Mouse (Mus musculus): ENCODE data around the gene Ccnd3. TPM values are rescaled to one million over a fixed set of nuclear protein-coding genes. Genes with fewer than 3 reads are reported as not detected.
A peak's percentile ranks its signal among the peaks of the same experiment; 100 is the strongest.

Ccnd3 gene
- polyA plus RNA-seq, 1 experiment from 2014 or later, result 60.6 TPM

DNA sequence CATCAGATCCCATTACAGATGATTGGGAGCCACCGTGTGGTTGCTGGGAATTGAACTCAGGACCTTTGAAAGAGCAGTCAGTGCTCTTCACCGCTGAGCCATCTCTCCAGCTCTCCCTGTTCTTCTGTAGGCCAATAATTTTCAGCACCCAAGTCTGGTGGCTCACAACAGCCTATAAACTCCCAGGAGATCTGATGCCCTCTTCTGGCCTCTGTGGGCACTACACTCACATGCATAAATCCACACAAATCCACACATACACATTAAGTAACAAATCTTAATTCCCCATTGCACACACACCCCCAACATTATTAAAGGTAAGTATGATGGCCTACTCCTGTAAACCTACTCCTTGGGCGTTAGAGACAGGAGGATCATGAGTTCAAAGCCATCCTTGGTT, 11.4 kb downstream of the Ccnd3 start:
- Histone ChIP-seq H3K4me1 (ENCODE audit: control insufficient read depth, insufficient read depth, low read length) (no peaks in the 10 kb centered on the region), H3K9ac (ENCODE audit: low read length) (no peak overlapping the region), H3K4me2 (ENCODE audit: low read length) (no peak overlapping the region), H3K36me3 (ENCODE audit: control insufficient read depth, insufficient read depth, low read length) (no peaks in the 10 kb centered on the region), H3K4me3 (ENCODE audit: low read depth, low read length) (no peak overlapping the region), H3K27me3 (replicated peaks; ENCODE audit: control insufficient read depth, insufficient read depth, low read length) (no peaks in the 10 kb centered on the region), H3K27ac (ENCODE audit: low read depth, low read length) (no peak overlapping the region), H3K9me3 (replicated peaks; ENCODE audit: control insufficient read depth, low read length) (no peaks in the 10 kb centered on the region)
- 95% methylated on average over 3 of the region's 3 CpGs for WGBS
- ATAC-seq (no peak), DNase-seq (ENCODE audit: low spot score) (no peak)

DNA sequence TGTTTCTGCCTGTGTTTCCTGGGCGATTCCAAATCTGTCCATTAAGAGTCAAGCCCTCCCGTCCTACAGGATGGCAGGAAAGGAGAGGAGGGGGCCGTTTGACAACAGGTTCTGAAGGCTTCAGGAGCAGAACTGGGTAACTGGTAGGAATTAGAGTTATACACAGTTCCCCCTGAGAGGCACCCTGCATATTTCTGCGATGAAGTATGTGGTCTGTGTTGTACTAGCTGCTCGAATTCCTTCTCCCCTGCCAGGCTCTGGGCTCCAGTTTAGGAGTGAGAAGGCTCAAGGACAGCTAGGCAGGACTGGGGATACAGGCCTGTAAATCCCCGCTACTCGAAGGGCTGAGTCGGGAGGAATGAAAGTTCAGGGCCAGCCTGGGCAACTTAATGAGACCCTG, 13.4 kb downstream of the Ccnd3 start:
- H3K9ac ChIP-seq (ENCODE audit: low read length), result no peak overlapping the region
- DNase-seq (ENCODE audit: low spot score), result no peak
- no peak for ATAC-seq
- H3K4me2 ChIP-seq (ENCODE audit: low read length), result no peak overlapping the region
- no peaks in the 10 kb centered on the region for H3K36me3 ChIP-seq (ENCODE audit: control insufficient read depth, insufficient read depth, low read length)
- H3K27ac ChIP-seq (ENCODE audit: low read depth, low read length), result 0 out of 2 replicates have a peak overlapping the region, but pooled peaks have one; percentile 28
- H3K27me3 ChIP-seq (replicated peaks; ENCODE audit: control insufficient read depth, insufficient read depth, low read length), result no peaks in the 10 kb centered on the region
- H3K9me3 ChIP-seq (replicated peaks; ENCODE audit: control insufficient read depth, low read length), result no peaks in the 10 kb centered on the region
- H3K4me3 ChIP-seq (ENCODE audit: low read depth, low read length), result no peak overlapping the region
- H3K4me1 ChIP-seq (ENCODE audit: control insufficient read depth, insufficient read depth, low read length), result peaks cover 7% of the 10 kb centered on the region
- WGBS, result 35% methylated on average over 8 of the region's 8 CpGs

GRCm38 (mm10) chr17:47521551-47522258, 16.9 kb downstream of the Ccnd3 start:
- H3K4me3 ChIP-seq (ENCODE audit: low read depth, low read length), result peak overlapping the region; percentile 3; the same call in 1 of the 2 replicates
- H3K4me1 ChIP-seq (ENCODE audit: control insufficient read depth, insufficient read depth, low read length), result peaks cover 7% of the 10 kb centered on the region
- H3K36me3 ChIP-seq (ENCODE audit: control insufficient read depth, insufficient read depth, low read length), result no peaks in the 10 kb centered on the region
- H3K4me2 ChIP-seq (ENCODE audit: low read length), result peak overlapping the region; percentile 46
- WGBS, result 3% methylated on average over 16 of the region's 17 CpGs
- DNase-seq (ENCODE audit: low spot score) (peak; percentile 83), ATAC-seq (peak; percentile 89)
- H3K27ac ChIP-seq (ENCODE audit: low read depth, low read length), result peak overlapping the region; percentile 93
- H3K9me3 ChIP-seq (replicated peaks; ENCODE audit: control insufficient read depth, low read length), result no peaks in the 10 kb centered on the region
- peak overlapping the region; percentile 53 for H3K9ac ChIP-seq (ENCODE audit: low read length)
- no peaks in the 10 kb centered on the region for H3K27me3 ChIP-seq (replicated peaks; ENCODE audit: control insufficient read depth, insufficient read depth, low read length)

- 80% methylated on average over 4 of the region's 4 CpGs for WGBS
- Histone ChIP-seq H3K9me3 (replicated peaks; ENCODE audit: control insufficient read depth, low read length) (no peaks in the 10 kb centered on the region), H3K4me2 (ENCODE audit: low read length) (no peak overlapping the region), H3K9ac (ENCODE audit: low read length) (no peak overlapping the region), H3K27ac (ENCODE audit: low read depth, low read length) (peak overlapping the region; percentile 93), H3K4me3 (ENCODE audit: low read depth, low read length) (no peak overlapping the region), H3K27me3 (replicated peaks; ENCODE audit: control insufficient read depth, insufficient read depth, low read length) (no peaks in the 10 kb centered on the region), H3K36me3 (ENCODE audit: control insufficient read depth, insufficient read depth, low read length) (no peaks in the 10 kb centered on the region), H3K4me1 (ENCODE audit: control insufficient read depth, insufficient read depth, low read length) (peaks cover 7% of the 10 kb centered on the region)
- ATAC-seq (no peak), DNase-seq (ENCODE audit: low spot score) (no peak)
Measured at GRCm38 (mm10) chr17:47522536-47522935, 17.7 kb downstream of the Ccnd3 start.

DNA sequence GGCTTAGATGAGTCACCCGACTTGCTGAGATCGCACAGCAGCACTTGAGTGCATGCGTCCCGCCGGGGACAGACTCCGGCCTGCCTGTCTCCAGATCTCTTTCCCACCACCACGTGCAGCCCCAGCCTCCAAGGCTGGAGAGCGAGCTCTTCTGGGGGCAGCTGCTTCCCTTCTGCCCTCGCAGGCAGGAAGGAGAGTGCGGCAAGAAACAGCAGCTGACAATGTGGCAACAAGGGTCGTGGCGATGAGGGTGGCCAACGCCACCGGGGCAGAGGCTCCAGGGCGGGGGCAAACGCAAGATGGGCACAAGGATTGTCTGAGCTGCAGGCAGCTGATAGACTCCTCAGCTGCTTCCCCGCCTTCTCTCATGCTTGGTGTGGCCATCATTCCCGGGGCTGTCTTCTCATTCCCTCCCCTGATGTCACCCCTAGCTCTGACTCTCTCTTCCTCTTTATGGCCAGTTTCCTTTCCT, 18.4 kb downstream of the Ccnd3 start:
- peaks cover 7% of the 10 kb centered on the region for H3K4me1 ChIP-seq (ENCODE audit: control insufficient read depth, insufficient read depth, low read length)
- H3K27ac ChIP-seq (ENCODE audit: low read depth, low read length), result no peak overlapping the region
- no peaks in the 10 kb centered on the region for H3K36me3 ChIP-seq (ENCODE audit: control insufficient read depth, insufficient read depth, low read length)
- ATAC-seq, result no peak
- WGBS, result 71% methylated on average over 18 of the region's 18 CpGs
- DNase-seq (ENCODE audit: low spot score), result no peak
- no peak overlapping the region for H3K4me3 ChIP-seq (ENCODE audit: low read depth, low read length)
- H3K9me3 ChIP-seq (replicated peaks; ENCODE audit: control insufficient read depth, low read length), result no peaks in the 10 kb centered on the region
- no peak overlapping the region for H3K4me2 ChIP-seq (ENCODE audit: low read length)
- H3K27me3 ChIP-seq (replicated peaks; ENCODE audit: control insufficient read depth, insufficient read depth, low read length), result no peaks in the 10 kb centered on the region
- no peak overlapping the region for H3K9ac ChIP-seq (ENCODE audit: low read length)

DNA sequence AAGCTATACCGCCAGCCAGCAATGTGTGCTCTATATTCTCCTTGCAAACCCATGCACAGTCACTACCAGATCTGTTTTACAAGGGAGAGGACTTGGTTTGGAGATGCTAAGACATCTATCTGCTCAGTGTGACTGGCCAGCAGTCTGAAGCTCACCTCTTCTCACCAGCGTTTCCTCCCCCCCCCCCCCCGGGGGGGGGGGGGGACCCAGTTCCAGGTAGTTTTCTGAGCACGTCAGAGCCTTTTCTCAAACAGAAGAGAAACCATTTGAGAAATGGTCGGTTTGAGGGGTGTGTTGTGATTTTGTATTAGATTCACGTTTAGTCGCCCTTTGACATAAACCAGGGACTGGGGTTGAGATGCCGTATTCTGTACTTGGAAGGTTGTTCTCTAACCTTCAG, 19.2 kb downstream of the Ccnd3 start:
- ATAC-seq (no peak), DNase-seq (ENCODE audit: low spot score) (no peak)
- H3K27ac ChIP-seq (ENCODE audit: low read depth, low read length), result no peak overlapping the region

GRCm38 (mm10) chr17:47524991-47525390, 20.1 kb downstream of the Ccnd3 start:
- Histone ChIP-seq H3K27me3 (replicated peaks; ENCODE audit: control insufficient read depth, insufficient read depth, low read length) (no peaks in the 10 kb centered on the region), H3K4me2 (ENCODE audit: low read length) (no peak overlapping the region), H3K27ac (ENCODE audit: low read depth, low read length) (no peak overlapping the region), H3K36me3 (ENCODE audit: control insufficient read depth, insufficient read depth, low read length) (no peaks in the 10 kb centered on the region), H3K4me3 (ENCODE audit: low read depth, low read length) (no peak overlapping the region), H3K9ac (ENCODE audit: low read length) (no peak overlapping the region), H3K4me1 (ENCODE audit: control insufficient read depth, insufficient read depth, low read length) (peaks cover 7% of the 10 kb centered on the region), H3K9me3 (replicated peaks; ENCODE audit: control insufficient read depth, low read length) (no peaks in the 10 kb centered on the region)
- ATAC-seq, result no peak
- no peak for DNase-seq (ENCODE audit: low spot score)
- 86% methylated on average over 6 of the region's 6 CpGs for WGBS

More for the DNA sequence above, 19.2 kb downstream of the Ccnd3 start:
- peaks cover 7% of the 10 kb centered on the region for H3K4me1 ChIP-seq (ENCODE audit: control insufficient read depth, insufficient read depth, low read length)
- no peaks in the 10 kb centered on the region for H3K36me3 ChIP-seq (ENCODE audit: control insufficient read depth, insufficient read depth, low read length)
- H3K27me3 ChIP-seq (replicated peaks; ENCODE audit: control insufficient read depth, insufficient read depth, low read length), result no peaks in the 10 kb centered on the region
- H3K9me3 ChIP-seq (replicated peaks; ENCODE audit: control insufficient read depth, low read length), result no peaks in the 10 kb centered on the region
- H3K9ac ChIP-seq (ENCODE audit: low read length), result no peak overlapping the region
- H3K4me2 ChIP-seq (ENCODE audit: low read length), result no peak overlapping the region
- WGBS, result 81% methylated on average over 8 of the region's 8 CpGs
- H3K4me3 ChIP-seq (ENCODE audit: low read depth, low read length), result no peak overlapping the region

- H3K27ac ChIP-seq (ENCODE audit: low read depth, low read length), result peak overlapping the region; percentile 46; the same call in 1 of the 2 replicates
- ATAC-seq (no peak), DNase-seq (ENCODE audit: low spot score) (no peak)
- no peak overlapping the region for H3K4me2 ChIP-seq (ENCODE audit: low read length)
- H3K4me3 ChIP-seq (ENCODE audit: low read depth, low read length), result no peak overlapping the region
- H3K9ac ChIP-seq (ENCODE audit: low read length), result no peak overlapping the region
- H3K27me3 ChIP-seq (replicated peaks; ENCODE audit: control insufficient read depth, insufficient read depth, low read length), result no peaks in the 10 kb centered on the region
- no peaks in the 10 kb centered on the region for H3K36me3 ChIP-seq (ENCODE audit: control insufficient read depth, insufficient read depth, low read length)
- no peaks in the 10 kb centered on the region for H3K9me3 ChIP-seq (replicated peaks; ENCODE audit: control insufficient read depth, low read length)
- 89% methylated on average over 17 of the region's 17 CpGs for WGBS
- H3K4me1 ChIP-seq (ENCODE audit: control insufficient read depth, insufficient read depth, low read length), result peaks cover 4% of the 10 kb centered on the region
Measured at GRCm38 (mm10) chr17:47526856-47527520, 22.1 kb downstream of the Ccnd3 start.
